Mouse (Mus musculus) hindlimb bud, embryonic 11.5 days (tissue): Measurements from ENCODE around the gene Hltf.
"Not testable (repeated sequence)": the region's sequence is repeated elsewhere in the genome, so short reads cannot be mapped to it uniquely, and the experiment has no call there.

Source experiments
- DNase-seq: peaks from one replicate; pipeline ENCODE4 v3.0.0-alpha.2; 2012; ENCODE audit warnings: low read depth, low spot score; ENCODE audit errors: extremely low spot score

The Hltf gene

GRCm38 (mm10) chr3:20057306-20058196, at the start of gene Hltf:
TSS of gene Hltf (plus strand) at chr3:20057811.
- DNase-seq: peak; percentile 89

DNA sequence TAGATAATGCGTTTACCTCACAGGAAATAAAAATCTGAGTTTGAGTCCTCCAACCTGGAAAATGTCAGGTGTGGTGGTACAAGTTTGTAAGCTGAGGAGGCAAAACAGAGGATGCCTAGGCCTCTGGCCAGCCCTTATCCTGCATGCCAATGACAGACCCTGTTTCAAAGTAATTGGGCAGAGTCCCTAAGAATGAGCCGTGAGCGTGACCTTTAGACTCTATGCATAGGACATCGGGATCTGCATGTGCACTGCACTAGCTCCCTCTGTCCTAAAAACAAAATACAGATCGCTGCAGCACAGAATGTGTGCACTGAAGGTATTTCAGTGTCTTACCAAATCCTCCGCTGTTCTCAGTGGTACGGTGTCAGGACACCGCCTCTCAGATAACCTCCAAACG, 47.1 kb upstream of the Hltf start:
- no peak for DNase-seq

- DNase-seq: not testable (repeated sequence)
Observed at GRCm38 (mm10) chr3:20010905-20011304, 46.7 kb upstream of the Hltf start.

DNA sequence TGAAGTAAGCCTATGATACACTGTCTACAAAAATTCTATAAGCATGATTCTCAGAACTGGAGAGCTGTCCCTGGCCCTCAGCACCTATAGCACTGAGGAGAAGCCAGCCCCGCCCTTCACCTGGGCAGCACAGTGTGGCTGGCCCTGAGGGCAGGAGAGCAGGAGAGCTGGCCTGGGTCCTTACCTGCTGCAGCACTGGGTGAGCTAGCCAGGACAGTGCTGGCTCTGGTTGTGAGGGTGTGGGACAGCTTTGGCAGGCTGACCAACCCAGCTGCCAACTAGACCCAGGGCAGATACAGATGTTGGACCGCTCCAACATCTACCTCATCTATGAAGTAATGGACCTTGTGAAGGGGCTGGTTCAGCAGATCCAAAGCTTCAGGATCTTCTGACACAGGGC, 43.2 kb upstream of the Hltf start:
- no peak for DNase-seq

GRCm38 (mm10) chr3:20018076-20018475, 39.5 kb upstream of the Hltf start:
- no peak for DNase-seq

DNA sequence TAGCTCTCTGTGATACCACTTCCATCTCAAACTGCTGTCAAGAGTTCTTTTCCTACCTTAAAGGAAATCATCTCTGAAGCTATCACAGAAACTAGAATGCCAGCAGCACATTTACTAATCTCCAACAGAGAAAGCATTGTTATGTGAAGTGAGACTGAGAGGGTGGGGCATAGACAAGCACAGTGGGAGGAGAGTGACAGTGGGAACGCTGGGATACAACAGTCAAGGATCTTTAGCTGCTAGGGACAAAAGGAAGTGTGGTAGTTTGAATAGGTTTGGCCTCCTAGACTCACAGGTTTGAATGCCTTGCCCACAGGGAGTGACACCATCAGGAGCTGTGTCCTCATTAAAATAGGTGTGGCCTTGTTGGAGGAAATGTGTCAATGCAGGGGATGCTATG, 33.8 kb upstream of the Hltf start:
- no peak for DNase-seq

GRCm38 (mm10) chr3:20026481-20026880, 31.1 kb upstream of the Hltf start:
- DNase-seq: no peak

DNA sequence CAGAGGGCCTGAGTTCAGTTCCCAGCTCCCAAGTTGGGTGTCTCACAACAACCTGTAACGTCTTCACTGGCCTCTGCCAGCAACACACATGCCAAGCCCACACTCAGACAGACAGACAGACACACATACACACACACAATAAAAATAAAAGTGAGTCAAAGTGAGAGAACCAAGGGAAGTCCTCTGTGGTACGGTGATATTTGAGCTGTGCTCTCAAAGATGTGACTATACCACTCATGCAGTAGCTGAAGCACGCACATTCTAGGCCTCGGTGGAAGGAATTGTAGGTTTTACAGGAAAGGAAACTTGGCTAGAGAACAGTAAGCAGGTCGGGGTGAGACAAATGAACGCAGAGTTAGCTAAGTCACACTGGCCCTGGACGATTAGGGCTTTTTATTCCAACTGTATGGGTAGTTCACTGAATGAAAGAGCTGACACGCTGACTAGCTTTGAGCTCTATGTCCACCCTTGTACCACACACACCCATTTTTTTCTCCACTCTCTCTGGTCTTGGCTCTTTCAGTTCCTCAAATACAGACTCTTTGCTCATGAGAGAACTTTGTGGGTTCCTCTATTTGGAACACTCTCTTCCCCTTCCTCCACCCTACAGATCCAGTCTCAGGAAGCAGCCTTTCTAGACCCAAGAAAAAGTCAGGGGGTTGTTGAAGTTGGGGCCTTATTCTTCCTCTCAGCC, 30.5 kb upstream of the Hltf start:
- DNase-seq: no peak

DNA sequence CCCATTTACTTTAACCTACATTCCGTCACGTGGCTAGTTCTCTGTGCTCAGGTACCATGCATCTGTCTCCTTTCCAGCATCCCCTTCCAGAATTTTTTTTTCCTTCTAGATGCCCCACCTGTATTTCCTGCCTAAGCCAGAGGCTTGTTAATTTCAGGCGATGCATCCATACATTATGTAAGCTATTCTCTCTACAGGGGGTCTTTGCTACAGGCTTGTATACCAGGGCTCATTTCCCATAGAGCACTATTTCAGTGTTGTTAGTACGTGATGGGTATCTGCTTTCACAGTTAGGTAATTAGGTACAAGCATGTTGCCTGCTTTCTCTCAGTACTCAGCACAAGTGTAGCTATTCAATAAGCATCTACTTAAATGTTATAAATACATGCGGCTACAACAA, 29.8 kb upstream of the Hltf start:
- DNase-seq: no peak

DNA sequence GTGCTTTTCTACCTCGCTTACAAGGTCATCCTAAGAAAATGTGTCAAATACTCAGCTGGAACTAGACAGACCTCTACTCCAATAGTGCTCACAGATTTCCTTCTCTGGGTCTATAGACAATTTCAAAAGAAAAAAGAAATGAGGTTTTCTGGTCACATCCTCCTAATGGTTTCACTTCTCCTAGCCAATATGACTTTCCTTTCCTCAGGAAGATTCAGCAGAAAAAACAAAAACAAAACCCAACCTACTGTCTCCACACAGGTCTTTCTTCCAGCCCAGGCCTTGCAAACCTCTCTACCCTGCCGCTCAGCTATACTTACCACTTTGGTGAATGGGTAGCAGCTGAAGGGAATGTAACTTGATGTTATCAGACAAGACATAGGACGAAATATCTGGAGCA, 29.0 kb upstream of the Hltf start:
- DNase-seq: no peak

GRCm38 (mm10) chr3:20030807-20031206, 26.8 kb upstream of the Hltf start:
- no peak for DNase-seq

DNA sequence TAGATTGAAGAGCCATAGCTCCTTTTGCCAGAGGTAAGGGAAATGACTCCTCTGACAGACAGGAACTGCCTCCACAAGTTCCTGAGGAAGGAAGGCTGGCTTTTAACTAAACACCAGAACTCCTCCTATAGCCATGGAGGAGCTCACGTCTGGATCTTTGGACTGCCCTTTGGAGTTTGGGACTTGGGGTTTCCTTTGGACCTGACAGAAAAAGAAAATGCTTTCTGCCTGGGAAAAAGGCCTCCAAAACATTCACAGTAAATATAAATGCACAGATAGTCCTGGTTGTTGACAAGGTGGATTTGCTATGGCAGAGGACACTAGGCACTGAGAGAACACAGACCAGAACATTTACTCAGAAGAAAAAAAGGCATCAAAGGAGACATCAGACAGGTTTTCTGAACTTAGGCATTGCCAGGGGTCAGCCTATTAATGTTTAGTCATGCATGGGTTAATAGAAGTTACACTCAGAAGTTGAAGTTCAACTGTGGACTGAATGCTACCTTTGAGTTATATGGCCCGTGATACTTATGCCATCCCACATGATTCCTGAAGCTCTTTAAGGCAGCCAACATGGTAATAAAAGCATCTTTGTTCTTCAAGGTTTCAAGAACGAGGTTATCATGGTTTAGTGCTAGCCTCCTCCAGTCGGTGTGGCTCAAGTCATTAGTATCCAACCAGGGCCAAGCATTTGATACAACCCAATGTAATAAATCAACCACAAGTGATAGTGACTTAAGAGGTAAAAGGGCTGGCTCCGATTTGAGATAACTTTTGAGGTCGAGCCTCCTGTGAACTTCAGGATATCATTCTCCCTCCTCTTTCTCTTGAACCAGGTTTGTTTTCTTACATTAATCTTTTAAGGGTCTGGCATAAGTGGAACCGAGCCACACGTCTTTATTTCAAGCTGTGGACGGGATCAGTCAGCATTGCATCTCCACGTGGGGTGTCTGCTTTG, 23.6 kb upstream of the Hltf start:
- no peak for DNase-seq

- DNase-seq: no peak
Observed at GRCm38 (mm10) chr3:20034719-20035404, 22.7 kb upstream of the Hltf start, which contains the start of gene Hps3. TSS of gene Hps3 (minus strand) at chr3:20035315.

GRCm38 (mm10) chr3:20036069-20036468, 21.5 kb upstream of the Hltf start:
- DNase-seq: no peak

- not testable (repeated sequence) for DNase-seq
Observed at GRCm38 (mm10) chr3:20041461-20041860, 16.1 kb upstream of the Hltf start.

DNA sequence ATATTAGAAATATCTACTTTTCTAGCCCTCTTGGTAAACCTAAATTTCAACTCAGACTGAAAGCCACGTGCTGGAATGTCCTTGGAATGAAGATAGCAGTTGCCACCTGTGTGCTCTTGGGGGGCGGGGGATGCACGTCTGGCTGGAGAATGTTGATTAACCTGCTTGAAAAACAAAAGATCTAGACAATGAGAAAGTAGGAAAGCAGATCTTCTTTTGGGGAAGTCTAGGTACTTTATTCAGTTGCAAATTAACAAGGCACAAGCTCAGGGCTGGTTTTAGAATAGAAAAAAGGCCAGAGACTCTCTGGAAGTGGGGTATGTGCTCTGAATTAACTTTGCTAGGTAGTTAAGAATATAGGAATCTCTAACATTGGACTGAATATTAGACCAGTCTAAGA, 12.9 kb upstream of the Hltf start:
- not testable (repeated sequence) for DNase-seq

- DNase-seq: no peak
Observed at GRCm38 (mm10) chr3:20058197-20058541, 558 bp downstream of the Hltf start.

DNA sequence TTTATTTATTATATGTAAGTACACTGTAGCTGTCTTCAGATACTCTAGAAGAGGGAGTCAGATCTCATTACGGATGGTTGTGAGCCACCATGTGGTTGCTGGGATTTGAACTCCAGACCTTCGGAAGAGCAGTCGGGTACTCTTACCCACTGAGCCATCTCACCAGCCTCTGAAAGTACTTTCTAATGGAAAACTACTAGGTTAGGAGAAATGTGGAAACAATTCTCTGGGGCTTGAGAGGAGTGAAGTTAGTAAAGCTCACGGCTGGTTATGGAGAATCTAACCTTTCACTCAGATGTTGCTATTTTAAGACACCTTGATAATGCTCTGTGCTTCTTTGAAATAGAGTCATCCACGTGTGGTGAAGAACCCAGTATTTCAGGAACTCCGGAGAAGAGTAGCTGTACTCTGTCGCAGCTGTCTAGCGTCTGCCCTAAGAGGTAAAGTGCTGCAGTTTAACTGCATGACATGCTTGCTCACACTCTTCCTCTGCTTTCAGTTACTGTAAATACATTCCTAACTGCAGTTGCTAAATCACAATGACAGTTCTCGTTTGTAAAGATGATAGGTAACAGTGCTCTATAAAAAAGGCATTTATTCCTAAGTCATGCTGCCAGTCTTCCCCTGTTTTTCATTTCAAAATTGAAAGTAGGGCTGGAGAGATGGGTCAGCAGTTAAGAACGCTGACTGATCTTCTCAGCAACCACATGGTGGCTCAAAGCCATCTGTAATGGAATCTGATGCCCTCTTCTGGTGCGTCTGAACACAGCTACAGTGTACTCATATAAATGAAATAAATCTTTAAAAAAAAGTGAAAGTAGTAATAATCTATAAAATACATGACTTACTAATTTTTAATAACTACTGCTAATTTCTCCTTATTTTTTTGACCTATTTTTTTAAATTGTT, 18.8 kb downstream of the Hltf start:
- DNase-seq: no peak

DNA sequence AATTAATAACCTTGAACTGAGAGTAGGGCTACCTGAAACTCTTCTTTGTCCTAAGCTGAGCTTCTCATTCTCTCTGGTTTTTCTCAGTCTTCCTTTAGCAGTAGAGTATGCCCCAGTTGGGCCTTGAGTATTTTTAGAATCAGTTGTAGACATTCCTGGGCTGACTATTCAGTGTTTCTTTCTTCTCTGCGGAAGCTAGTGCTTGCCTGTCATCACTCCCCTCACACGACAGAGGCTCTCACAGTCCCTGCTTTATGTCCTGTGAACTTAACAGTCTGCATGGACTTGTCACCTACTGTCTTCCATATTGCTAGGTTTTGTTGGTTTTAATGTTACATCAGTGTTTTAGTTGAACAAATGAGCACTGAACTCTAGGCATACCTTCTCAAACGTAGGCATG, 24.6 kb downstream of the Hltf start:
- no peak for DNase-seq

DNA sequence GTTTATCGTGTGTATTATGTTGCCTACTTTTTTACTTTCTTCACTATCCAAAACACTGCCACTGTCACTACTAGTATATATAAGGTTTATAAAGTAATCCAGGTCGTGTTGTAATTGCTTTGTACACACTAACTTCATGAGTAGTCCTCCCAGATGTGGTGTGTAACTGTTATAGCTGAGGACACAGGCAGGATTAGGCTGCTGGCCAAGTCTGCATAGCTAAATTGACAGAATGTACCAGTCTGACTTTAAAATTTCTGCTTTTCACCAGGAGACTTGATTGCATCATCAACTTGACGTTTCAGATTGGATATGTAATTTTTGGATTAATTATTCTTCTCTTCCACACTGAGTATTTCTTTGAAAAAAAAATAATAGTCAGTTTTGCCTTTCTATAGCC, 46.2 kb downstream of the Hltf start:
- no peak for DNase-seq
